Mouse (Mus musculus) embryonic facial prominence, embryonic 12.5 days (tissue): Measurements from ENCODE around the gene Uck1. TPM values are rescaled to one million over a fixed set of nuclear protein-coding genes. Genes with fewer than 3 reads are reported as not detected.

Source experiments
- ATAC-seq: fragments of 200-750 bp; cut with Nextera tagmentation; 2 replicates; pipeline ENCODE4 v1.8.0; 2017; ENCODE audit not compliant: insufficient number of reproducible peaks, insufficient read depth, low FRiP score, low TSS enrichment
- H3K27ac ChIP-seq: fragments of 300-500 bp; sonication (generic); 2 replicates; pipeline ENCODE4 v1.5.1; 2016; ENCODE audit warnings: mild to moderate bottlenecking
- H3K27me3 ChIP-seq: fragments of 300-500 bp; sonication (generic); 2 replicates; pipeline ENCODE4 v1.6.1; 2016; ENCODE audit warnings: mild to moderate bottlenecking, moderate library complexity
- H3K36me3 ChIP-seq: fragments of 300-500 bp; sonication (generic); 2 replicates; pipeline ENCODE4 v1.6.1; 2016; ENCODE audit warnings: mild to moderate bottlenecking
- H3K4me1 ChIP-seq: fragments of 300-500 bp; sonication (generic); 2 replicates; pipeline ENCODE4 v1.6.1; 2016
- H3K4me2 ChIP-seq: fragments of 300-500 bp; sonication (generic); replicated peaks from 2 replicates; pipeline ENCODE4 v1.6.1; 2016; ENCODE audit warnings: mild to moderate bottlenecking, moderate library complexity
- H3K4me3 ChIP-seq: fragments of 300-500 bp; sonication (generic); 2 replicates; pipeline ENCODE4 v1.5.1; 2016; ENCODE audit warnings: mild to moderate bottlenecking
- H3K9ac ChIP-seq: fragments of 300-500 bp; sonication (generic); 2 replicates; pipeline ENCODE4 v1.6.1; 2016; ENCODE audit warnings: mild to moderate bottlenecking, moderate library complexity
- H3K9me3 ChIP-seq: fragments of 300-500 bp; sonication (generic); 2 replicates; pipeline ENCODE4 v1.6.1; 2016; ENCODE audit warnings: mild to moderate bottlenecking, moderate library complexity
- WGBS: fragments of 180-500 bp; shearing (Covaris S2); methylation state at CpG from one replicate; pipeline ENCODE4 v1.1.7; 2016; 5-methylcytosine and 5-hydroxymethylcytosine counted together
- polyA plus RNA-seq: library from polyadenylated mRNA; unstranded; fragments of >200 nt; fragmentation: Nextera tagmentation; extraction: Ambion mirVana; gene quantifications from 2 replicates; pipeline ENCODE4 v1.2.1, GENCODE M21; 2016

The Uck1 gene
- polyA plus RNA-seq, 1 experiment from 2014 or later, result 69.9 TPM

- under 1% methylated on average over 20 of the region's 20 CpGs for WGBS
- Histone ChIP-seq H3K9ac (peak overlapping the region; percentile 61), H3K4me2 (peak overlapping the region; percentile 86), H3K4me1 (peaks cover 20% of the 10 kb centered on the region), H3K27me3 (no peaks in the 10 kb centered on the region), H3K27ac (peak overlapping the region; percentile 93), H3K9me3 (no peaks in the 10 kb centered on the region), H3K4me3 (peak overlapping the region; percentile 62), H3K36me3 (peaks cover 36% of the 10 kb centered on the region)
- ATAC-seq, result peak; percentile 16; the same call in 1 of the 2 replicates
These were observed 23.0 kb downstream of the Uck1 start for GRCm38 (mm10) chr2:32236760-32237487.

- H3K9ac ChIP-seq, result peak within 1 kb of the TSS; percentile 61
- H3K9me3 ChIP-seq, result no peaks in the 10 kb centered on the region
- peaks cover 20% of the 10 kb centered on the region for H3K4me1 ChIP-seq
- H3K36me3 ChIP-seq, result peaks cover 44% of the 10 kb centered on the region
- peak within 1 kb of the TSS; percentile 62 for H3K4me3 ChIP-seq
- H3K4me2 ChIP-seq, result peak within 1 kb of the TSS; percentile 86
- WGBS, result under 1% methylated on average over 54 of the region's 54 CpGs
- no peaks in the 10 kb centered on the region for H3K27me3 ChIP-seq
- H3K27ac ChIP-seq, result peak within 1 kb of the TSS; percentile 93
- peak; percentile 87 for ATAC-seq
These were observed 23.8 kb downstream of the Uck1 start, which contains the start of gene Pomt1 for GRCm38 (mm10) chr2:32235886-32236759. Gene Pomt1 (plus strand): TSS chr2:32236590.

- peaks cover 51% of the 10 kb centered on the region for H3K36me3 ChIP-seq
- H3K4me3 ChIP-seq, result peak overlapping the region; percentile 62
- peaks cover 20% of the 10 kb centered on the region for H3K4me1 ChIP-seq
- H3K4me2 ChIP-seq, result peak overlapping the region; percentile 86
- H3K9me3 ChIP-seq, result no peaks in the 10 kb centered on the region
- H3K27ac ChIP-seq, result peak overlapping the region; percentile 93
- 34% methylated on average over 7 of the region's 7 CpGs for WGBS
- no peak for ATAC-seq
- H3K27me3 ChIP-seq, result no peaks in the 10 kb centered on the region
- peak overlapping the region; percentile 61 for H3K9ac ChIP-seq
These were observed 24.5 kb downstream of the Uck1 start for GRCm38 (mm10) chr2:32235433-32235832.

GRCm38 (mm10) chr2:32222057-32222456 lies 37.9 kb downstream of the Uck1 start:
- H3K27me3 ChIP-seq, result no peaks in the 10 kb centered on the region
- H3K4me1 ChIP-seq, result no peaks in the 10 kb centered on the region
- no peak overlapping the region for H3K4me2 ChIP-seq
- H3K9me3 ChIP-seq, result no peaks in the 10 kb centered on the region
- H3K9ac ChIP-seq, result no peak overlapping the region
- H3K27ac ChIP-seq, result no peak overlapping the region
- no peak overlapping the region for H3K4me3 ChIP-seq
- 78% methylated on average over 10 of the region's 10 CpGs for WGBS
- H3K36me3 ChIP-seq, result peaks cover 99% of the 10 kb centered on the region
- no peak for ATAC-seq

- no peaks in the 10 kb centered on the region for H3K4me1 ChIP-seq
- no peak overlapping the region for H3K4me2 ChIP-seq
- H3K9me3 ChIP-seq, result no peaks in the 10 kb centered on the region
- H3K27ac ChIP-seq, result no peak overlapping the region
- H3K36me3 ChIP-seq, result peaks cover 99% of the 10 kb centered on the region
- no peak overlapping the region for H3K4me3 ChIP-seq
- WGBS, result 90% methylated on average over 7 of the region's 7 CpGs
- no peak for ATAC-seq
- no peaks in the 10 kb centered on the region for H3K27me3 ChIP-seq
- H3K9ac ChIP-seq, result no peak overlapping the region
These were observed 38.4 kb downstream of the Uck1 start for GRCm38 (mm10) chr2:32221577-32221976.

GRCm38 (mm10) chr2:32220969-32221368 lies 39.0 kb downstream of the Uck1 start:
- Histone ChIP-seq H3K27me3 (no peaks in the 10 kb centered on the region), H3K36me3 (peaks cover 99% of the 10 kb centered on the region), H3K27ac (no peak overlapping the region), H3K9me3 (no peaks in the 10 kb centered on the region), H3K4me2 (no peak overlapping the region), H3K9ac (no peak overlapping the region), H3K4me1 (no peaks in the 10 kb centered on the region), H3K4me3 (no peak overlapping the region)
- 88% methylated on average over 10 of the region's 10 CpGs for WGBS
- ATAC-seq, result no peak

- Histone ChIP-seq H3K4me2 (no peak overlapping the region), H3K9me3 (no peaks in the 10 kb centered on the region), H3K9ac (no peak overlapping the region), H3K36me3 (peaks cover 99% of the 10 kb centered on the region), H3K4me1 (no peaks in the 10 kb centered on the region), H3K27ac (no peak overlapping the region), H3K27me3 (no peaks in the 10 kb centered on the region), H3K4me3 (no peak overlapping the region)
- no peak for ATAC-seq
- WGBS, result 92% methylated on average over 6 of the region's 6 CpGs
These were observed 39.9 kb downstream of the Uck1 start for GRCm38 (mm10) chr2:32220021-32220420.

GRCm38 (mm10) chr2:32219501-32219900 lies 40.5 kb downstream of the Uck1 start:
- ATAC-seq, result no peak
- Histone ChIP-seq H3K9me3 (no peaks in the 10 kb centered on the region), H3K36me3 (peaks cover 99% of the 10 kb centered on the region), H3K4me1 (no peaks in the 10 kb centered on the region), H3K4me3 (no peak overlapping the region), H3K27me3 (no peaks in the 10 kb centered on the region), H3K27ac (no peak overlapping the region), H3K4me2 (no peak overlapping the region), H3K9ac (no peak overlapping the region)
- 94% methylated on average over 14 of the region's 14 CpGs for WGBS

- ATAC-seq, result no peak
- Histone ChIP-seq H3K9me3 (no peaks in the 10 kb centered on the region), H3K4me1 (no peaks in the 10 kb centered on the region), H3K4me2 (no peak overlapping the region), H3K4me3 (no peak overlapping the region), H3K27me3 (no peaks in the 10 kb centered on the region), H3K27ac (no peak overlapping the region), H3K36me3 (peaks cover 99% of the 10 kb centered on the region), H3K9ac (no peak overlapping the region)
- 90% methylated on average over 11 of the region's 11 CpGs for WGBS
These were observed 41.2 kb downstream of the Uck1 start for GRCm38 (mm10) chr2:32218541-32219334.

GRCm38 (mm10) chr2:32218113-32218512 lies 41.8 kb downstream of the Uck1 start:
- ATAC-seq, result no peak
- H3K4me3 ChIP-seq, result no peak overlapping the region
- peaks cover 99% of the 10 kb centered on the region for H3K36me3 ChIP-seq
- 93% methylated on average over 5 of the region's 5 CpGs for WGBS
- H3K27me3 ChIP-seq, result no peaks in the 10 kb centered on the region
- H3K9me3 ChIP-seq, result no peaks in the 10 kb centered on the region
- no peaks in the 10 kb centered on the region for H3K4me1 ChIP-seq
- H3K4me2 ChIP-seq, result no peak overlapping the region
- no peak overlapping the region for H3K27ac ChIP-seq
- no peak overlapping the region for H3K9ac ChIP-seq

GRCm38 (mm10) chr2:32217656-32218055 lies 42.3 kb downstream of the Uck1 start:
- Histone ChIP-seq H3K9ac (no peak overlapping the region), H3K4me1 (no peaks in the 10 kb centered on the region), H3K4me3 (no peak overlapping the region), H3K4me2 (no peak overlapping the region), H3K27me3 (no peaks in the 10 kb centered on the region), H3K9me3 (no peaks in the 10 kb centered on the region), H3K36me3 (peaks cover 100% of the 10 kb centered on the region), H3K27ac (no peak overlapping the region)
- 91% methylated on average over 8 of the region's 8 CpGs for WGBS
- ATAC-seq, result no peak
